Mouse (Mus musculus): Measurements from ENCODE around the gene Vmn2r27. TPM values are rescaled to one million over a fixed set of nuclear protein-coding genes. Genes with fewer than 3 reads are reported as not detected.

Gene Vmn2r27
- under 1 TPM in 1 of 26 experiments, not detected in 25; 0.29 TPM for total RNA-seq (2018; cell fraction: chromatin; rRNA removed)
- total RNA-seq (2018; cell fraction: cytosol; rRNA removed) = not detected
- total RNA-seq (2018; cell fraction: nucleus; rRNA removed) = under 1 TPM in 1 of 26 experiments, not detected in 25; 0.20 TPM
- not detected in 3 replicates for polyA plus RNA-seq (2018)

- Histone ChIP-seq H3K79me2 (ENCODE audit: inconsistent target) (no peaks in the 10 kb centered on the region), H3K27ac (no peak within 1 kb of the TSS), H3K36me3 (ENCODE audit: inconsistent target) (no peaks in the 10 kb centered on the region), H3K4me3 (ENCODE audit: inconsistent target) (no peak within 1 kb of the TSS)
- WGBS (ENCODE audit: missing documents) = 100% methylated on average over 1 of the region's 1 CpGs
Measured at GRCm38 (mm10) chr6:124231756-124232155, at the start of gene Vmn2r27. Gene Vmn2r27 (minus strand): TSS chr6:124231856.

- Histone ChIP-seq H3K79me2 (ENCODE audit: inconsistent target) (no peaks in the 10 kb centered on the region), H3K27ac (peak overlapping the region; percentile 68), H3K36me3 (ENCODE audit: inconsistent target) (no peaks in the 10 kb centered on the region), H3K4me3 (ENCODE audit: inconsistent target) (no peak overlapping the region)
- 87% methylated on average over 5 of the region's 5 CpGs for WGBS (ENCODE audit: missing documents)
Measured at GRCm38 (mm10) chr6:124278291-124278690, 46.6 kb upstream of the Vmn2r27 start.

- H3K4me3 ChIP-seq (ENCODE audit: inconsistent target) = no peak overlapping the region
- no peaks in the 10 kb centered on the region for H3K79me2 ChIP-seq (ENCODE audit: inconsistent target)
- no peaks in the 10 kb centered on the region for H3K36me3 ChIP-seq (ENCODE audit: inconsistent target)
- WGBS (ENCODE audit: missing documents) = 95% methylated on average over 4 of the region's 5 CpGs
- H3K27ac ChIP-seq = peak overlapping the region; percentile 68
Measured at GRCm38 (mm10) chr6:124277641-124278040, 46.0 kb upstream of the Vmn2r27 start.

GRCm38 (mm10) chr6:124273231-124273880, 41.7 kb upstream of the Vmn2r27 start:
- WGBS (ENCODE audit: missing documents) = 5% methylated on average over 5 of the region's 5 CpGs
- Histone ChIP-seq H3K36me3 (ENCODE audit: inconsistent target) (no peaks in the 10 kb centered on the region), H3K27ac (peak overlapping the region; percentile 88), H3K79me2 (ENCODE audit: inconsistent target) (no peaks in the 10 kb centered on the region), H3K4me3 (ENCODE audit: inconsistent target) (no peak overlapping the region)

GRCm38 (mm10) chr6:124262696-124263095, 31.0 kb upstream of the Vmn2r27 start:
- H3K79me2 ChIP-seq (ENCODE audit: inconsistent target) = no peaks in the 10 kb centered on the region
- WGBS (ENCODE audit: missing documents) = 3% methylated on average over 3 of the region's 3 CpGs

GRCm38 (mm10) chr6:124260198-124260931, 28.7 kb upstream of the Vmn2r27 start:
- 36% methylated on average over 8 of the region's 14 CpGs for WGBS (ENCODE audit: missing documents)
- H3K27ac ChIP-seq = no peak overlapping the region
- H3K36me3 ChIP-seq (ENCODE audit: inconsistent target) = no peaks in the 10 kb centered on the region

More at GRCm38 (mm10) chr6:124262696-124263095, 31.0 kb upstream of the Vmn2r27 start:
- Histone ChIP-seq H3K4me3 (ENCODE audit: inconsistent target) (no peak overlapping the region), H3K27ac (no peak overlapping the region), H3K36me3 (ENCODE audit: inconsistent target) (no peaks in the 10 kb centered on the region)

GRCm38 (mm10) chr6:124255721-124256470, 24.2 kb upstream of the Vmn2r27 start:
- Histone ChIP-seq H3K79me2 (ENCODE audit: inconsistent target) (no peaks in the 10 kb centered on the region), H3K27ac (no peak overlapping the region), H3K36me3 (ENCODE audit: inconsistent target) (no peaks in the 10 kb centered on the region), H3K4me3 (ENCODE audit: inconsistent target) (no peak overlapping the region)
- WGBS (ENCODE audit: missing documents) = 98% methylated on average over 6 of the region's 6 CpGs

More at GRCm38 (mm10) chr6:124260198-124260931, 28.7 kb upstream of the Vmn2r27 start:
- H3K4me3 ChIP-seq (ENCODE audit: inconsistent target) = no peak overlapping the region
- H3K79me2 ChIP-seq (ENCODE audit: inconsistent target) = no peaks in the 10 kb centered on the region

- no peaks in the 10 kb centered on the region for H3K79me2 ChIP-seq (ENCODE audit: inconsistent target)
- peak overlapping the region; percentile 65 for H3K27ac ChIP-seq
- H3K36me3 ChIP-seq (ENCODE audit: inconsistent target) = no peaks in the 10 kb centered on the region
- H3K4me3 ChIP-seq (ENCODE audit: inconsistent target) = no peak overlapping the region
- WGBS (ENCODE audit: missing documents) = 5% methylated on average over 4 of the region's 4 CpGs
Measured at GRCm38 (mm10) chr6:124202116-124202515, 29.5 kb downstream of the Vmn2r27 start.

GRCm38 (mm10) chr6:124168499-124169257, 63.0 kb downstream of the Vmn2r27 start:
- H3K79me2 ChIP-seq (ENCODE audit: inconsistent target) = no peaks in the 10 kb centered on the region
- no peak overlapping the region for H3K27ac ChIP-seq
- 84% methylated on average over 3 of the region's 3 CpGs for WGBS (ENCODE audit: missing documents)
- no peak overlapping the region for H3K4me3 ChIP-seq (ENCODE audit: inconsistent target)
- H3K36me3 ChIP-seq (ENCODE audit: inconsistent target) = no peaks in the 10 kb centered on the region

- H3K4me3 ChIP-seq (ENCODE audit: inconsistent target) = no peak overlapping the region
- WGBS (ENCODE audit: missing documents) = 94% methylated on average over 2 of the region's 2 CpGs
- no peaks in the 10 kb centered on the region for H3K79me2 ChIP-seq (ENCODE audit: inconsistent target)
- no peak overlapping the region for H3K27ac ChIP-seq
- H3K36me3 ChIP-seq (ENCODE audit: inconsistent target) = no peaks in the 10 kb centered on the region
Measured at GRCm38 (mm10) chr6:124166596-124166995, 65.1 kb downstream of the Vmn2r27 start.

GRCm38 (mm10) chr6:124149808-124150207, 81.8 kb downstream of the Vmn2r27 start:
- 0% methylated on average over 1 of the region's 1 CpGs for WGBS (ENCODE audit: missing documents)
- Histone ChIP-seq H3K4me3 (ENCODE audit: inconsistent target) (no peak overlapping the region), H3K27ac (no peak overlapping the region), H3K79me2 (ENCODE audit: inconsistent target) (no peaks in the 10 kb centered on the region), H3K36me3 (ENCODE audit: inconsistent target) (no peaks in the 10 kb centered on the region)
